Mouse (Mus musculus): Measurements from ENCODE around the gene Vmn1r85.

DNA sequence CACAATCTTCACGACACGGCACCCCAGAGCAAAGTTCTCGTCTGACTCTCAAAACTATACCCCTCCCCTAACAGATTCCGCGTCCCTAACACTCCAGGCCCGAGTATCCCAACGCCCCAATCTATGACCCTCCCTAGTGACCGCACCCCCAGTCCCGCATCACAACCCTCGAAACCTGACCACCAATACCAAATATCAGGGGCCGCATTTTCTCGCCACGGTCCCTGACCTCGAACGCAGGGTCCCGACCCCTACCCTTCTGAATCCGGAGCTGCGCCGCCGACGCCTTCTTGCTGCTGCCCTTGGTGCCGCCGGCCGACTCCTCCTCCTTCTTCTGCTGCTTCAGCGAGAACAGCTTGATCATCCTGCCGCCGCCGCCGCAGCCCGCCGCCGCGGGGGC, 57.6 kb downstream of the Vmn1r85 start:
- TF ChIP-seq CTCF (IDR thresholded peaks at IDR 0.05; ENCODE audit: borderline replicate concordance, control insufficient read depth, extremely low read depth, insufficient read depth, low read length, poor library complexity), result no peak
- TF ChIP-seq POLR2A (IDR thresholded peaks at IDR 0.05; ENCODE audit: control insufficient read depth, extremely low read depth, insufficient read depth, low read length, poor library complexity), result no peak
